Mouse (Mus musculus) heart, adult 8-10 months (tissue): ENCODE data around the gene Zbtb1. TPM values are rescaled to one million over a fixed set of nuclear protein-coding genes. Genes with fewer than 3 reads are reported as not detected.

Source experiments
- DNase-seq: peaks from one replicate; pipeline ENCODE4 v3.0.0; 2022; ENCODE audit warnings: low spot score
- total RNA-seq, 4 experiments: library from RNA; stranded (reverse); gene quantifications; 2 replicates each; pipeline ENCODE4 v1.2.4; 2022

Zbtb1 gene
- 1 to 10 TPM; 3.4 to 4.0 (median 3.9) TPM for total RNA-seq

DNA sequence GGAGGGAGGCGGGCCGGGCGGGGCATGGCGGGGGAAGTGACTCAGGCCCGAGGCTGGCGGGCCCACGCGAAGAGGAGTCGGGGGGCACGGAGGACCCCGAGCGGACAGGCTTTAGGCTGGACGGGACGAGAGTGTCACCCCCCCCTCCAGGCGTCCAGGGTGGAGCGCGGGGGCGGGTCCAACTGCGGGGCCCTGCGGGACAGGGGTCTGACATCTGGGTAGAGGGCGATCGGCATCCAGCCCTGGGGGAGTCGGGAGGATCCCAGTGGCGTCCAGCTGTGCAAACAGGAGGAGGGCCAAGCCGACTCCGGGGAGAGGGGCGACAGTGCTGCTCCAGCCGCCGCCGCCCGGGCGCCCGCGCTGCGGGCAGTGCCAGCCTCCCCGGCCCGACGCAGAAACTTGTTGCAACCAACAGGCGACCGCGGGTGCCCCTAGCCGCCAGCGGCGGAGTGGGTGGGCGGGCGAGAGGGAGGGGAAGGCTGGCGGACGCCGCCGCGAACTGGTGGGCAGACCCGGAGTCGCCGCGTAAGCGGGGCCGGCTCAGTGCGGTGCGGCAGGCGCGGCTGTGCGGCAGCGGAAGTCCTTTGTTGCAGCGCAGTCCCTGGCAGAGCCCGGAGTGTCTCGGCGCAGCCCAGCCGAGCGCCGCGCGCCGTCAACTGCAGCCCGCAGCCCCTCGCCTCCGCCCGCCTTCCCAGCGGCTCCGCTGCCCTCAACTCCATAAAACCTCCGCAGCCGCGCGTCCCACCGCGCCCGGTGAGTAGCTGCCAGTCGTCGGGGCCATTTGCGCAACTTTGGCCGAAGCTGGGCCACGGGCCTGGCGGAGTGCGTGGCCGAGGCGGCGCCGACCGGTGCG, at the start of gene Zbtb1:
TSS of gene Zbtb1 (plus strand) at position 289 of the 853 bp plus-strand sequence.
- DNase-seq: peak; percentile 66

- DNase-seq: peak; percentile 28
These were observed 45.2 kb upstream of the Zbtb1 start, which contains the start of gene Akap5 for GRCm38 (mm10) chr12:76324679-76325431. Akap5 (plus strand) TSS chr12:76324891.

- no peak for DNase-seq
These were observed 43.4 kb upstream of the Zbtb1 start for GRCm38 (mm10) chr12:76326437-76327220.

- DNase-seq: no peak
These were observed 41.3 kb upstream of the Zbtb1 start for GRCm38 (mm10) chr12:76328567-76329354.

DNA sequence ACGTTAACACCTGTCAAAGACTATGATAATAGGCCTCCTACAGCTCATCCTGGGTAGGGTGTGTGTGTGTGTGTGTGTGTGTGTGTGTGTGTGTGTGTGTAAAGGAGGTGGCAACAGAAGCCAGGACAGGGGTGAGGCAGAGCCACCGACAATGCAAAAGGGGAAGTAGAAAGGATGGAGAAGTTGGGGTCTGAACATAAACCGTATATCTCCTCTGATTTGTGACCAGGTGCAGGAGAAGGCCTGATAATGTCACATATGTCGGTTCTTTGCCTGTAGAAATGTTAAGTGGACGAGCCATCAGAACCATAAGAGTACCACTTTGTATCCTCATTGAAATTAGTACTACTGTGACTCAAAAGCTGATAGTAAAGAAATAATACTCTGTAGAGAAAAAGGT, 36.4 kb upstream of the Zbtb1 start:
- DNase-seq: no peak

- no peak for DNase-seq
These were observed 34.4 kb upstream of the Zbtb1 start for GRCm38 (mm10) chr12:76335641-76336040.

DNA sequence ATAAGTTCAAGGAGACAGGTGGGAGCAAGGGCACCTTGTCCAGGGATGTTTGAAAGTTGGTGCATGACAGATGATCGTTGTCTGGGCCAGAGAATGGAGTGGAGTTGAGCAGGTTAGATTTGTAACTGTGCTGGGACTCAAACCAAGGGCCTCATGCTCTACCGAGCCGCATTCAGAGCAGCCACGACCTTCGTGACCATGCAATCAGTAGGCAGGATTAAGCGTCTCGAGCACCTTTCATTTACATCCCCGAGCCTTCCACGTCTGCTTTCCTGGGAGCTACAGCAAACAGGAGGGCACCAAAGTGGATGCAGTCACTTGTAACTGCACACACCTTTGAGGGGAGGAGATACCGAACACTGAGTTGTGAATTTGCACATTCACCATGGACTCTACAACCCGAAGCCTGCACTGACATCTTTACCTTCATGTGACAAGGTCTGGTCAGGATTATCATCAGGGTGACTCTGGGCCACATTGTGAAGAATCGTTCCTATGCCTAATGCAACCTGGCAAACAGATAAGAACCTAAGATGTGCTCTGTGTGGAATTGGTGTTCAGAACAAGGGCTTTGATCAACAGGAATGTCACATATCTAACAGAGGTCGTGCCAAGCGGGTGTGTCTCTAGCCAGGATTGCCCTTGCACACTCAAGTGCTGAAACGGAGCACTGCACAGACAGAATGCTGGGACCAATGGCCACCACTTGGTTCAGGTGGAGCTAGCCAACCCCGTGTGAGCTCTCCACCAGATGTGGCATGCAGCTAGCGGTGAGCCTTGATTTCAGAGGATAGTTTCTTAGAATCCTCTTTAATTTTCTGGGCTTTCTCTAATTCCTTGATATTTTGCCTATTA, 33.7 kb upstream of the Zbtb1 start:
- DNase-seq: no peak

DNA sequence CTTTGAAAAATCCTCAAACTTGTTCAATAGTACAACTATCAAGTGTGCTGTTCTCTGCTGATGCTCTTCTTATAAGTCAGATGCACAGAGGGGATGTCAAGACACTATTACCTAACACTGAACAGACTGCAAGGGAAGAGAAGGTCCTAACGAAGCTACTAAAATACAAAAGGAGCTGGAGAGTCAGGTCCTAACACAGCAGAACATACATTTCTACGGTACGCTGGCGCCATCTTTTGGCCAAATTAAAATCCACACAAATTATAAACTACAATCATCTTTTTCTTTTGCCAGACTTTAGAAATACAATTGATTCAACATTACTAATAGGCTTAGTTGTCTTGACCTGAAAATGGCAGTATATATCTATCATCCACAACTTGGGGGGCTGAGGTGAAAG, 29.0 kb upstream of the Zbtb1 start:
- DNase-seq: peak; percentile 69

- DNase-seq: no peak
These were observed 24.2 kb upstream of the Zbtb1 start for GRCm38 (mm10) chr12:76345759-76346455.

DNA sequence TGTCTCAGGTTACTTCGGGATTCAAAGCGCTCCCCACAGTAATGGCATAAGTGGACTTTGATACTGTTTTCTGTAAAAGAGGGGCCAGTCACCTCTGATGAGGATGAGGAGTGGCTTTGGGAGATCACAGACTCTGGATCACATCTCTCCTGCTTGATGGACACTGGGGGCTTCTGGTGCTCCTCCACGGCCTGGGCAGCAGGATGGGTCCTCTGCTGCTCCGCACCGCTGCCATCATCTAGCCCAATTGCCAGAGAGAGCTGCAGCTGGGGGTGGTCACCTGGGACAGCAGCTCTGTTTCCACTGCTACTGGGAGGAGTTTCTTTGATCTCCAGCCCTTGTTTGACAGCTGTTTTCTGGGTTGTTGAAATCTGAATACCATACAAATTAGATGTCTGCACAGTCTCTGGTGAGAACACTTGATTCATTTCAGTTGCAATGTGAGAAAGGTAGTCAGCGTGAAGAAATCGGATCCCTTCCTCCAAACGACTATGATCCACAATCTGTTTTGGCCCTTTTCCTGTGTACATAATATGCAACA, 20.3 kb upstream of the Zbtb1 start:
- no peak for DNase-seq

GRCm38 (mm10) chr12:76360868-76361267, 9.2 kb upstream of the Zbtb1 start:
- no peak for DNase-seq

DNA sequence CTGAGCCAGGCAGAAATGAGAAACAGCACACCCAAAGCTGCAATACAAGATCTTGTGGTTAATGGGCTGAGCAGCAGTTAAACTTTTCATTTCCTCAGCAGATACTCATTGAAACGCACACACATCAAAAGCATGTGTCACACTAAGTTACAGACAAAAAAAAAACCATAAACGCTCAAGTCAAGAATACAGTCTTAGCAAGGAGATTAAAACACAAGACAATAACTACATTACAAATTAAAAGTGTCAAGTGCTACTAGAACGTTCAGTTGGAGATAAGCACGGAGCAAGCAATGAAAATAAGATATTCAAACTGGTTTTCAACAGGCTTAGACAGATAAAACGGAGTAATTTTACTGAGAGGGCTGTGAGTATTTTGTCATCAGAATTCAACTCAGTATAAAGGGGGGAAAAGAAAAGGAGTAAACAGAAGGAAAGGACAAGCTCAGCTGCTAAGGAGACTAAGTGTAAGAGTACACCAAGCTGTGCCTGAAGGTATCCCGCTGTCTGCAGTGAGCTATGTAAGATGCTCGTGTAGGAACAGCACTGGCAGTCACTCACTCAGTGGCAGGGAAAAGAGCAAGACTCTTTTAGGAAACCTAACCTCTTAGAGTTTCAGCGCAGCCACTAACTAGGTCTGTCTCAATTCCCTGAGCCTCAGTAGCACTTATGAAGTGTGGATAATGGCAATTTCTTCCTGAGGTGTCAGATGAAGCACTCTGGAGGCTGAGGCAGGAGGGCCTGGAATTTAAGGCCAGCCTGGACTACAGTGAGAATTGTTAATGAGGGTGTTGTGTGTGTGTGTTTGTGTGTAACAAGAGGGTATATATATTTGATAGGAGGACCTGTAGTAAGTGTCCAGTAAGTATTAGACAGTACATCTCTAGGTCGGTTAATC, 8.4 kb upstream of the Zbtb1 start:
- no peak for DNase-seq

DNA sequence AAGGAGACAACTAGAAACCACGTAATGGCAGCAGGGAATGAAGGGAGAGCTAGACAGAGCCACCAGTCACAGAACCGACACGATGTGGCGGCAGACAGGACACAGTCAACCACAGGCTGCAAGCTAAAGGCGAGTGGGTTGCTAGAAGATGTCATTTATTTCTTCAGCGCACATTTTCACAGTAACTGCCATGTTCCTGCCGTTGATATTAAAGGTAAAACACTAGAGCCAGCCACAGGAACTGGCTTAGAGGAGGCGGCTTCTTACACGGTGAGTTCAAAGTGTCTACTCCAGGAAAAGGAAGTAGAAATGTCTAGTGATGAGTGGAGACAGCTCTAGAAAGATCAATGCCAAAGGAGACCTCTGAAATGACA, 7.8 kb upstream of the Zbtb1 start:
- DNase-seq: no peak

DNA sequence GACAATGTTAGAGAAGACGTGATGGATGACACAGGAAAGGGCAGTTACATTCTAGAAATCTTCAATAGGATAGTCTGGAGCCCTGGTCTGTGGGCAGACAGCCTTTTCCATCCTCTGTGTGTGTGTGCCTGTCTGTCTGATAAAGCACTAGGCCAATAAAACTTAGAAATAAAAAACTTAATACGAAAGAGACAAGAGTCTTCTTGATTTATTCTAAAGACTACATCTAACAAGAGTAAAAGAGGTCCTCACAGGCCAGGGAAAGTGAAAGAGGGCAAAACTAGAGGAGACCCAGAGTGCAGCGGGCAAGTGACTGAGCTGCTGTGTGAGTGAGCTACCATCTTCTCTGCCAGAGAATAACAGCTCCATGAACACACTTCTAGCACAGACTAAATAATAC, 3.8 kb upstream of the Zbtb1 start:
- DNase-seq: no peak

GRCm38 (mm10) chr12:76367096-76367995, 2.7 kb upstream of the Zbtb1 start:
- DNase-seq: no peak

DNA sequence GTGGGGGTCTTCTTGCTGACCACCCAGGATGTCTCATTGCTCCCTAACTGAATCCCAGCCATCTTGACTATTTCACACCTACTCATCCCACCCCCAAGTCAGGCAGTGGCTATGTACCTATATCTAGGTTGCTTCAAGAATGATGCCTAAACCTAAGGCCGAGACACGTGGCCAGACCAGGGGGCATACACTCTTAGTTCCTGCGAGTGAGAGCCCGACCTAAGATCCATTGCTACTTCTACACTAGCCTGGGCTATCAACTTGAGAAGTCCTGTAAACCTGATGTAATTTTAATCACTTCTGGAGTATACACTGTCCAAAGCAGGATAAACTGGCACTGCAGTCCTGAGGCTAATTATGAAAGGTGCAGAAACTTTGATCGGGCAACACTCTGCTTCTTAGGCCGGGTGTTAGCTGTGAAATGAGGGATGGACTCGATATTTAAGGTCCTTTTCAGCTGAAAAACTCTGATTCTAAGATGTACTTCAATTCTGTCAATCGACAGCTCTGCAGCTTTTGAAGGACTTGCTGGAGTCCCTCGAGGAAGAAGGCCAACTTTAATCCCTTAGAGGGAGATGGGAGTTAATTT, 1.8 kb upstream of the Zbtb1 start:
- no peak for DNase-seq

- DNase-seq: no peak
These were observed 1.3 kb upstream of the Zbtb1 start for GRCm38 (mm10) chr12:76368790-76369205.
